Mouse (Mus musculus) neural tube, embryonic 11.5 days (tissue): ENCODE data around the gene Dtd1. TPM values are rescaled to one million over a fixed set of nuclear protein-coding genes. Genes with fewer than 3 reads are reported as not detected.

Experiments used
- ATAC-seq: fragments of 200-750 bp; cut with Nextera tagmentation; 2 replicates; pipeline ENCODE4 v1.8.0; 2017; ENCODE audit warnings: moderate number of reproducible peaks, mild to moderate bottlenecking, moderate TSS enrichment, moderate library complexity; ENCODE audit not compliant: insufficient read depth, low FRiP score, low TSS enrichment
- DNase-seq: peaks from one replicate; pipeline ENCODE4 v3.0.0-alpha.2; 2015; ENCODE audit warnings: low spot score
- H3K27ac ChIP-seq: fragments of 300-500 bp; sonication (generic); 2 replicates; pipeline ENCODE4 v1.5.1; 2014; ENCODE audit warnings: low read depth, mild to moderate bottlenecking, low read length
- H3K27me3 ChIP-seq: fragments of 300-500 bp; sonication (generic); 2 replicates; pipeline ENCODE4 v1.6.1; 2014; ENCODE audit warnings: mild to moderate bottlenecking, low read length, mixed read lengths; ENCODE audit not compliant: control insufficient read depth, insufficient read depth
- H3K36me3 ChIP-seq: fragments of 300-500 bp; sonication (generic); 2 replicates; pipeline ENCODE4 v1.6.1; 2014; ENCODE audit warnings: mild to moderate bottlenecking, low read length, moderate library complexity, mixed read lengths; ENCODE audit not compliant: control insufficient read depth, insufficient read depth
- H3K4me1 ChIP-seq: fragments of 300-500 bp; sonication (generic); 2 replicates; pipeline ENCODE4 v1.6.1; 2014; ENCODE audit warnings: low read length, mixed read lengths; ENCODE audit not compliant: control insufficient read depth, insufficient read depth
- H3K4me2 ChIP-seq: fragments of 300-500 bp; sonication (generic); 2 replicates; pipeline ENCODE4 v1.6.1; 2014; ENCODE audit warnings: low read depth, mild to moderate bottlenecking, moderate library complexity
- H3K4me3 ChIP-seq: fragments of 300-500 bp; sonication (generic); 2 replicates; pipeline ENCODE4 v1.5.1; 2014; ENCODE audit warnings: low read depth, low read length
- H3K9ac ChIP-seq: fragments of 300-500 bp; sonication (generic); 2 replicates; pipeline ENCODE4 v1.6.1; 2014; ENCODE audit warnings: mild to moderate bottlenecking, low read length
- H3K9me3 ChIP-seq: fragments of 300-500 bp; sonication (generic); 2 replicates; pipeline ENCODE4 v1.6.1; 2016; ENCODE audit warnings: low read length; ENCODE audit not compliant: control insufficient read depth
- WGBS: fragments of 180-500 bp; shearing (Covaris S2); extraction: QIAGEN DNeasy Blood & Tissue Kit; methylation state at CpG from one replicate; pipeline ENCODE4 v1.1.7; 2014; 5-methylcytosine and 5-hydroxymethylcytosine counted together
- polyA plus RNA-seq: library from polyadenylated mRNA; unstranded; fragments of >200 nt; fragmentation: Nextera tagmentation; extraction: Ambion mirVana; gene quantifications from 2 replicates; pipeline ENCODE4 v1.2.1, GENCODE M21; 2014

Dtd1 gene
- polyA plus RNA-seq, 1 experiment from 2014 or later: 35.0 TPM

- ATAC-seq (no peak), DNase-seq (no peak)
- H3K36me3 ChIP-seq: no peaks in the 10 kb centered on the region
- H3K4me3 ChIP-seq: no peak overlapping the region
- no peaks in the 10 kb centered on the region for H3K4me1 ChIP-seq
- no peak overlapping the region for H3K4me2 ChIP-seq
- no peaks in the 10 kb centered on the region for H3K27me3 ChIP-seq
- H3K27ac ChIP-seq: no peak overlapping the region
- H3K9me3 ChIP-seq: no peaks in the 10 kb centered on the region
- 85% methylated on average over 4 of the region's 4 CpGs for WGBS
- H3K9ac ChIP-seq: no peak overlapping the region
Observed at GRCm38 (mm10) chr2:144637204-144637603, 37.5 kb downstream of the Dtd1 start.

- H3K9me3 ChIP-seq: no peaks in the 10 kb centered on the region
- 82% methylated on average over 11 of the region's 12 CpGs for WGBS
- ATAC-seq (no peak), DNase-seq (no peak)
- H3K27me3 ChIP-seq: no peaks in the 10 kb centered on the region
- H3K27ac ChIP-seq: no peak overlapping the region
- no peak overlapping the region for H3K4me2 ChIP-seq
- H3K9ac ChIP-seq: no peak overlapping the region
- no peak overlapping the region for H3K4me3 ChIP-seq
- H3K36me3 ChIP-seq: no peaks in the 10 kb centered on the region
- no peaks in the 10 kb centered on the region for H3K4me1 ChIP-seq
Observed at GRCm38 (mm10) chr2:144637671-144638395, 38.1 kb downstream of the Dtd1 start.

GRCm38 (mm10) chr2:144638719-144639118 is 39.0 kb downstream of the Dtd1 start:
- no peak for ATAC-seq

GRCm38 (mm10) chr2:144640101-144640500 is 40.4 kb downstream of the Dtd1 start:
- WGBS: 82% methylated on average over 7 of the region's 7 CpGs
- Histone ChIP-seq H3K4me3 (no peak overlapping the region), H3K27ac (no peak overlapping the region), H3K4me1 (no peaks in the 10 kb centered on the region; the same call in 1 of the 2 replicates), H3K9me3 (no peaks in the 10 kb centered on the region), H3K4me2 (no peak overlapping the region), H3K27me3 (no peaks in the 10 kb centered on the region), H3K9ac (no peak overlapping the region), H3K36me3 (no peaks in the 10 kb centered on the region)
- DNase-seq: no peak
- ATAC-seq: no peak

More at GRCm38 (mm10) chr2:144638719-144639118, 39.0 kb downstream of the Dtd1 start:
- Histone ChIP-seq H3K9me3 (no peaks in the 10 kb centered on the region), H3K27me3 (no peaks in the 10 kb centered on the region), H3K4me3 (no peak overlapping the region), H3K36me3 (no peaks in the 10 kb centered on the region), H3K4me2 (no peak overlapping the region), H3K4me1 (no peaks in the 10 kb centered on the region; the same call in 1 of the 2 replicates), H3K9ac (no peak overlapping the region), H3K27ac (no peak overlapping the region)
- WGBS: 79% methylated on average over 4 of the region's 4 CpGs
- peak; percentile 25 for DNase-seq

GRCm38 (mm10) chr2:144641991-144642390 is 42.3 kb downstream of the Dtd1 start:
- Histone ChIP-seq H3K27ac (no peak overlapping the region), H3K9me3 (no peaks in the 10 kb centered on the region), H3K4me2 (no peak overlapping the region), H3K27me3 (no peaks in the 10 kb centered on the region), H3K36me3 (no peaks in the 10 kb centered on the region), H3K4me1 (no peaks in the 10 kb centered on the region; the same call in 1 of the 2 replicates), H3K4me3 (no peak overlapping the region), H3K9ac (no peak overlapping the region)
- no peak for DNase-seq
- ATAC-seq: no peak
- 90% methylated on average over 4 of the region's 4 CpGs for WGBS

- H3K27me3 ChIP-seq: no peaks in the 10 kb centered on the region
- 63% methylated on average over 10 of the region's 10 CpGs for WGBS
- no peak for DNase-seq
- no peak for ATAC-seq
- no peaks in the 10 kb centered on the region for H3K36me3 ChIP-seq
- H3K27ac ChIP-seq: no peak overlapping the region
- H3K4me3 ChIP-seq: no peak overlapping the region
- no peaks in the 10 kb centered on the region for H3K9me3 ChIP-seq
- no peak overlapping the region for H3K9ac ChIP-seq
- no peak overlapping the region for H3K4me2 ChIP-seq
- no peaks in the 10 kb centered on the region; the same call in 1 of the 2 replicates for H3K4me1 ChIP-seq
Observed at GRCm38 (mm10) chr2:144646360-144646759, 46.7 kb downstream of the Dtd1 start.

GRCm38 (mm10) chr2:144647151-144647550 is 47.5 kb downstream of the Dtd1 start:
- WGBS: 89% methylated on average over 4 of the region's 4 CpGs
- H3K36me3 ChIP-seq: no peaks in the 10 kb centered on the region
- no peak overlapping the region for H3K27ac ChIP-seq
- H3K27me3 ChIP-seq: no peaks in the 10 kb centered on the region
- H3K4me3 ChIP-seq: no peak overlapping the region
- H3K4me2 ChIP-seq: no peak overlapping the region
- DNase-seq: no peak
- H3K9ac ChIP-seq: no peak overlapping the region
- H3K4me1 ChIP-seq: no peaks in the 10 kb centered on the region; the same call in 1 of the 2 replicates
- ATAC-seq: no peak
- no peaks in the 10 kb centered on the region for H3K9me3 ChIP-seq

GRCm38 (mm10) chr2:144649960-144650359 is 50.3 kb downstream of the Dtd1 start:
- Histone ChIP-seq H3K36me3 (no peaks in the 10 kb centered on the region), H3K9ac (no peak overlapping the region), H3K27me3 (no peaks in the 10 kb centered on the region), H3K4me2 (no peak overlapping the region), H3K9me3 (no peaks in the 10 kb centered on the region), H3K4me3 (no peak overlapping the region), H3K4me1 (no peaks in the 10 kb centered on the region), H3K27ac (no peak overlapping the region)
- no peak for ATAC-seq
- WGBS: 88% methylated on average over 1 of the region's 1 CpGs
- DNase-seq: no peak

- ATAC-seq: no peak
- H3K4me1 ChIP-seq: no peaks in the 10 kb centered on the region
- no peak overlapping the region for H3K4me3 ChIP-seq
- no peaks in the 10 kb centered on the region for H3K36me3 ChIP-seq
- no peak for DNase-seq
- 95% methylated on average over 4 of the region's 4 CpGs for WGBS
- no peaks in the 10 kb centered on the region for H3K9me3 ChIP-seq
- no peak overlapping the region for H3K27ac ChIP-seq
- no peak overlapping the region for H3K9ac ChIP-seq
- H3K27me3 ChIP-seq: no peaks in the 10 kb centered on the region
- no peak overlapping the region for H3K4me2 ChIP-seq
Observed at GRCm38 (mm10) chr2:144652841-144653240, 53.1 kb downstream of the Dtd1 start.
